In genomic region chr9:58822431-58823091, GRCm38 (mm10) we compare ENCODE assay signal across 7 mouse cellular contexts. TPM values are rescaled to one million over a fixed set of nuclear protein-coding genes. Genes with fewer than 3 reads are reported as not detected.
DNase-seq lines count a peak whose midpoint lies in the region; ATAC-seq and TF ChIP-seq lines count a peak whose summit lies in the region.

No protein-coding gene starts in this region.

- WGBS in midbrain, postnatal 0 days, result 1% methylated on average over 58 of the region's 62 CpGs

- peaks cover 2% of the 10 kb centered on the region; the same call in 1 of the 2 replicates for H3K36me3 ChIP-seq in midbrain, postnatal 0 days (ENCODE audit: insufficient read depth, low read length)

- H3K4me2 ChIP-seq in midbrain, postnatal 0 days (ENCODE audit: low read depth, low read length, poor library complexity, severe bottlenecking), result peak overlapping the region; percentile 86

- ATAC-seq in midbrain, postnatal 0 days (ENCODE audit: low FRiP score), result peak; percentile 88

- peak; percentile 63 for DNase-seq in adrenal gland, postnatal 25 days
- DNase-seq in gastrocnemius, adult 2 months, result peak; percentile 58
- DNase-seq in kidney, adult 11 months, result peak; percentile 40
- DNase-seq in left cerebral cortex, postnatal 4 days, result peak; percentile 66
- peak; percentile 87 for DNase-seq in midbrain, postnatal 0 days (ENCODE audit: low spot score)
- DNase-seq in testis, postnatal 10 days (ENCODE audit: low spot score), result peak; percentile 54

- TF ChIP-seq POLR2A in cortical plate, adult 2 months (IDR thresholded peaks at IDR 0.05; ENCODE audit: extremely low read depth, insufficient read depth, low read length), result no peak

- no peak for TF ChIP-seq CTCF in cortical plate, adult 2 months (IDR thresholded peaks at IDR 0.05; ENCODE audit: extremely low read depth, insufficient read depth, low read length)
- TF ChIP-seq CTCF in gastrocnemius, adult 2 months (IDR thresholded peaks at IDR 0.05), result no peak
- peak; percentile 68 for TF ChIP-seq CTCF in midbrain, postnatal 0 days (IDR thresholded peaks at IDR 0.05)

- peak overlapping the region; percentile 79 for H3K9ac ChIP-seq in midbrain, postnatal 0 days (replicated peaks; ENCODE audit: low read length, poor library complexity, severe bottlenecking)

- no peaks in the 10 kb centered on the region for H3K4me1 ChIP-seq in cortical plate, adult 2 months (ENCODE audit: control insufficient read depth, insufficient read depth, low read length)
- peaks cover 26% of the 10 kb centered on the region for H3K4me1 ChIP-seq in midbrain, postnatal 0 days (ENCODE audit: insufficient read depth, low read length)

- H3K4me3 ChIP-seq in cortical plate, adult 2 months (ENCODE audit: insufficient read depth, low read length), result peak overlapping the region; percentile 55
- peak overlapping the region; percentile 79 for H3K4me3 ChIP-seq in gastrocnemius, adult 2 months
- peak overlapping the region; percentile 95 for H3K4me3 ChIP-seq in midbrain, postnatal 0 days (ENCODE audit: low read depth, low read length)

- intact Hi-C loops in gastrocnemius, adult 2 months (cut with DNase I), result no loop called here
- intact Hi-C loops in left cerebral cortex, postnatal 4 days (cut with DNase I), result no loop called here

- 0 out of 2 replicates have a peak, but pooled peaks cover 4% of the 10 kb centered on the region for H3K27me3 ChIP-seq in midbrain, postnatal 0 days (ENCODE audit: insufficient read depth, low read length)

- H3K9me3 ChIP-seq in midbrain, postnatal 0 days (ENCODE audit: low read length), result no peaks in the 10 kb centered on the region

- H3K27ac ChIP-seq in cortical plate, adult 2 months (ENCODE audit: insufficient read depth, low read length), result no peak overlapping the region
- H3K27ac ChIP-seq in gastrocnemius, adult 2 months, result peak overlapping the region; percentile 7; the same call in 1 of the 2 replicates
- H3K27ac ChIP-seq in midbrain, postnatal 0 days (ENCODE audit: low read depth, low read length), result peak overlapping the region; percentile 86

RNA-seq across cellular contexts. Expression of gene Hcn4, which starts 0.7 kb away (rescaled TPM):
- 0.67 and 0.73 TPM in 2 replicates for total RNA-seq in adrenal gland, postnatal 25 days (2021)
- 0.81 and 1.1 TPM in 2 replicates for polyA plus RNA-seq in cortical plate, adult 2 months (2012; rRNA removed)
- total RNA-seq in gastrocnemius, adult 2 months (2021), result 1 to 10 TPM; 1.5 to 2.3 TPM
- total RNA-seq in left cerebral cortex, postnatal 4 days (2021), result 10 to 100 TPM; 36.7 to 37.3 TPM
- 34.6 and 42.3 TPM in 2 replicates for total RNA-seq in midbrain, postnatal 0 days (2014; rRNA removed)
- polyA plus RNA-seq in midbrain, postnatal 0 days (2015; fragmentation: Nextera tagmentation; extraction: Ambion mirVana), result 3.8 and 4.1 TPM in 2 replicates

Comparison
In these comparisons a context has a peak if more than half of its experiments do, and no peak if none do; other contexts are left out.
1. RNA of gene Hcn4, which starts 0.7 kb away (total RNA-seq): 34.6 to 42.3 TPM in midbrain, postnatal 0 days and 36.7 to 37.3 TPM in left cerebral cortex, postnatal 4 days; 1.5 to 2.3 TPM in gastrocnemius, adult 2 months and 0.67 to 0.73 TPM in adrenal gland, postnatal 25 days; every median in the first group is over 10 times any median in the second.
2. Peak in every context shown above with its lines, with median percentiles within 50 percentile points of each other: DNase-seq and H3K4me3 ChIP-seq.